Mouse (Mus musculus) splenic B cell, adult 2 months (primary cell): ENCODE results near the gene Dcps.

Source experiments
- DNase-seq: peaks from one replicate; pipeline ENCODE4 v3.0.0-alpha.2; 2011; ENCODE audit warnings: low read depth, low spot score
- H3K27me3 ChIP-seq: 2 replicates; pipeline ENCODE4 v1.6.1; 2012; ENCODE audit warnings: mild to moderate bottlenecking, low read length, moderate library complexity, mixed read lengths; ENCODE audit not compliant: control insufficient read depth, poor library complexity, insufficient read depth, severe bottlenecking
- H3K36me3 ChIP-seq: 2 replicates; pipeline ENCODE4 v1.6.1; 2012; ENCODE audit warnings: mild to moderate bottlenecking, low read length, moderate library complexity, mixed read lengths; ENCODE audit not compliant: control insufficient read depth, poor library complexity, insufficient read depth, severe bottlenecking

The Dcps gene

DNA sequence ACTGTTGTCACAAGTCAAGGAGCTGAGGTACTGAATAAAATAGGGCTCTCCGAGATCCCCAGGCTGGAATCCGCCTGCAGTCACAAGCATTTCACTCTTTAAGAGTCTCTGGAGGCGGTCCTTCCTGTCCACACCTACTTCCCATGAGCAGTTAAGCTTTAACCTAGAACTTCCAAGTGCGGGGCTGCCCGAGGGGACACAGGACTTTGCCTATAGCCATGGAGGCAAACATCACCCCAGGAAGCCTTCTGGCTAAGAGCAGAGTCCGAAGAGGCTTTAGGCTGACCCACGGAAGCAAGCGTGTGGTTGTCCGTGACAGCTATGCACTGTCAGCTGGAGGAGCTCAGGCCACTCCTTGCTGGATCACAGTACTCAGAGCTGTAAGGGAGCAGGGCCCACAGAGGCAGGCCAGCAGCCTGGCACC lies 46.9 kb downstream of the Dcps start:
- no peak for DNase-seq
- no peaks in the 10 kb centered on the region for H3K27me3 ChIP-seq

DNA sequence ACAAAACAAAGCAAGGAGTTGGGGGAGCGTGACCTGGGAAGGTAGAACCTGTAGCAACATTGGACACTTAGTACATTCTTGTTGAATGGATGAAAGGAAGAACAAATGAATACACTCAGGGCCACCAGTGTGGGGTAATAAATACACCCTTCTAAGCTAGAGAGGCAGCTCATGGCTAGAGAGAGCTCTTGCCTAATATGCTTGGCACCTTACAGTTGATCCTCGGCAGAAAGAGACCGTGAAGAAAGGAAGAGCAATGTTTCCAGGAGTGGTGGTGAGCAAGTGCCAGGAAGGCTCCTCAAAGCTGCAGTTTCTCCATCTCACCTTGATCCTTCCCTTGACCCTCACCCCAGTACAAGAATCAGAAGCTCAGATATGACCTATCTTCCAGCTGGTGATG lies 47.3 kb downstream of the Dcps start:
- no peaks in the 10 kb centered on the region; the same call in 1 of the 2 replicates for H3K36me3 ChIP-seq
- H3K27me3 ChIP-seq: no peaks in the 10 kb centered on the region
- DNase-seq: no peak

More for the DNA sequence above, 46.9 kb downstream of the Dcps start:
- H3K36me3 ChIP-seq: no peaks in the 10 kb centered on the region; the same call in 1 of the 2 replicates

DNA sequence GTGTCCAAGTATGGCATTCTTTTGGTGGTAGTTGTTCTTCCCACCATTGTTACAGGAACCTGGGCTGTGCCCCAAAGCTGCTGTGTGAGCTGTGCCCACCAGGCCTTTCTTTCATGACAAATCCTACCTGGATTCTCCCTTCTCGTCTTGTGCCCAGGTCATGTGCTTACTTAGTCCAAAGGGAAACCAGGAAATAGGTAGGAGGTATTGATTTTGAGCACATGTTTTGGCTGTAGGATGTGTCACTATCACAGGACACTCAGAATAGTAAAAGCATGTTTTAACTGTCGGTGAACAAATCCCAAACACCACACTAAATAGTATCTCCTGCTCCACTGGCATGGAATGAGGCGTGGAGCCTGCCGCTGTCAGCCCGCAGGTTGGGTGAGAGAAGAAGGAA lies 48.3 kb downstream of the Dcps start:
- DNase-seq: no peak
- H3K36me3 ChIP-seq: no peaks in the 10 kb centered on the region; the same call in 1 of the 2 replicates
- H3K27me3 ChIP-seq: no peaks in the 10 kb centered on the region

DNA sequence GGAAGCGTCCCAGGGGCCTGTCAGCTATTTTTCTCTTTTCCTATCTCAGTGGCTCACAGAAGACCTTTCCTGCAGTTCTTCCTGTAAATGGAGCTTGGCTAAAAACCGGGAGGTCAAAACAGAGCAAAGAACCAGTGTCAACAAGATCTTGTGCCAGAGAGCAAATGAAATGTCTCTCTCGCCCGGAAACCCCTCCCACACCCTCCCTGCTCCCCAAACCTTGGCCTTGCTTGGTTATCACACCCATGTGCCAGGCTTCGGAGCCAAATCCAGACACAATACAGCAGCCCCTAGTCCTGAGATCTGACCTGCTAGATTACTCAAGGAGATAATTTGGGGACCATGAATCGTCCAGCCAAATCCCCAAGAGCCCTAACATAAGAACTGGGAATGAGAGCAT lies 48.7 kb downstream of the Dcps start:
- no peaks in the 10 kb centered on the region; the same call in 1 of the 2 replicates for H3K36me3 ChIP-seq
- DNase-seq: no peak

DNA sequence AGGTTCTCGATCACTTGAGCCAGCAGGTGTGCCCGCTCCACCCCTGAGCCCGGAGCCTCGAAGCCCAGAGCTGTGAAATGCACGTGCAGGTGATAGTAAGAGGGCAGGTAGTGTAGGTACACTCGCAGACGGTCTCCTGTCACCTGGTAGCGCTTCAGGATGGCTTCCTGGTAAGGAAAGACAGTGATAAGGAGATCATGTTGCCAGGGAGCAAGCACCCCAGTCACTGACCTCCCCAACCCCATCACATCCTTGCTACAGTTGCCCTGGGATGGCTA lies 51.2 kb downstream of the Dcps start:
- DNase-seq: no peak
- H3K27me3 ChIP-seq: no peaks in the 10 kb centered on the region
- no peaks in the 10 kb centered on the region; the same call in 1 of the 2 replicates for H3K36me3 ChIP-seq

More for the DNA sequence above, 48.7 kb downstream of the Dcps start:
- no peaks in the 10 kb centered on the region for H3K27me3 ChIP-seq

DNA sequence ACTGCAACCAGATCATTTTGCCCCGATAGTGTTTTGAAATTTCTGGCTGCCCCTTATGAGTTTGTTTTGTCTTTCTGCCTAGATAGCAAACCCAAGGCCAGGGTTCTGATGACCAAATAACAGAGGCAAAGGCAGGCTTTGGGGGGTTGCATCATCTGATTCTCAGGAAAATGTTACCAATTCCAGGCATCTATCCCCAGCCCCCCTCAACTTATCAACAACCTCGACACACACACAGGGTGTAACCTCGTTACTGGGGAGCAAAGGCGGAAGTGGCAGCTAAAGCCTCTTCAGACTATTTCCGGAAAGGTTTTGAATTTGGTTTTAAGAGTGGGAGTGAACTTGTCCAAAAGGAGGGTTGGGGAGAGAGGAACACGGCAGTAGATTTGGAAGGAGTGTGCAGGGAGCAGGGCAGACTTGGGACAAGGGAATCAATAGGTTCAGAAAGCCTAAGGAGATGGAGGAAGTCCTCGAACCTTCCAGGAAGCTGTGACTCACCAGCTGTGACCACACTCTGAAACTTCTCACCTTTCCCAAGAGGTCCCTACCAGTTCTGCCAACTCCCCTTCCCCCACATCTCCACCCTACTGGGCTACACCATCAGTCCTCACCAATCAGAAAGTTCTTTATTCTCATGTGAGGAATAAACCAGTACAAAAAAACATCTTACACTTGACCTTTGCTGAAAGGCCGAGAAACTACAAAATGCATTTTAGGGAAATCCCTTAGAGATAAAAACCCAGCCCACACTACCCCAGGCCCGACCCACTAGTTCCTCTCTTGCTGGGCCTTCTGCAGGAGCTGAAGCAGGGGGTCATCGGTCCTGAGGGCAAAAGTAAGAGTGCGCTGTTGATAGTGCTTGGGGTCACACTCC lies 51.8 kb downstream of the Dcps start:
- no peaks in the 10 kb centered on the region for H3K27me3 ChIP-seq
- peak; percentile 31 for DNase-seq
- H3K36me3 ChIP-seq: no peaks in the 10 kb centered on the region; the same call in 1 of the 2 replicates

DNA sequence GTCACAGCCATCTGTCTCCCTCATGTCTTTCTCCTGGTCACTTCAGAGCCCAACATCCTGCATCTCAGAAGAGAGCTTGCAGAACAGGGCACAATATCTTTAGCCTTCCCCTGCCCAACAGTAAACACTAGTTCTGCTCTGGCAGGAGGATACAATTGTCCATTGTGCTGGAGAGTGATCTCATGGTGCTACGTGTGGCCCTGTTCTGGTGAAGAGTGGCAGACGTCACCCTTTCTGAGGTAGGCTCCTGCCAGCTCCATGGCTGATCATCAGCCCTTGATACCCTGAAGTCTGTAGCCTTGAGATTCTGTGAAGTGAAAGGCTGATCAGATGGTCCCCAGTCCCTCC lies 52.4 kb downstream of the Dcps start:
- Histone ChIP-seq H3K27me3 (no peaks in the 10 kb centered on the region), H3K36me3 (no peaks in the 10 kb centered on the region)
- DNase-seq: no peak

DNA sequence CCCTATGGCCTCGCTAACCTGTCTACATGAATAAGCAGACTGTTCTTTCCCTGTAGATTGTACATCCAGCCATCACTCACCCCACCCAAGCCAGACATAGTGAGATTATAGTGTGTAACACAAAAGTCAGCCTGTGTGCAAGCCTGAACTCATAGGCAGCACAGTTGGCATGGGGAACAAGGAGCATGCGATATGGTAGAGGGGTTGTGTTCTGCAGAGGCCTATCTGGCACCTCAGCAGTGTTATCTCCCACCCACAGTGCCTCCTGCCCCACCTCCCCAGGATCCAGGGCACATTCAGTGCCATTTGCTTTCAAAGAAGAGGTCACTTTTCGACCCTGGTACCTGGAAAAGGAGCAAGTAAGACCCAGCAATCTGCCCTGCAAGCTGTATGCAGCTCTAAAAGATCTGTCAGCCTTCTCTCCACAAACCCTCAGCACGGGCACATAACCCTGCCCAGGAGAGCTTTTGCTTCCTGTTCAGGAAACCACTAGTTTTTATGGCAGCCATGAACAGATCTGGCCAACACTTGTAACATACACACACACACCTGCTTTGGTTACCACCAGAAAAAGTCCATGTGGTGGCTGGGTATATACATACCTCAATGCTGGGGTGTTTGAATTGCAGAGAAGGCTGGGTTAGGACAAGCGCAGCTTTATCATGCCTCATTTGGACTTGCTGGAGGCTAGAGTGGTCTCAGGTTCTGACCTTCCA lies 53.2 kb downstream of the Dcps start:
- Histone ChIP-seq H3K36me3 (no peaks in the 10 kb centered on the region), H3K27me3 (no peaks in the 10 kb centered on the region)
- no peak for DNase-seq

DNA sequence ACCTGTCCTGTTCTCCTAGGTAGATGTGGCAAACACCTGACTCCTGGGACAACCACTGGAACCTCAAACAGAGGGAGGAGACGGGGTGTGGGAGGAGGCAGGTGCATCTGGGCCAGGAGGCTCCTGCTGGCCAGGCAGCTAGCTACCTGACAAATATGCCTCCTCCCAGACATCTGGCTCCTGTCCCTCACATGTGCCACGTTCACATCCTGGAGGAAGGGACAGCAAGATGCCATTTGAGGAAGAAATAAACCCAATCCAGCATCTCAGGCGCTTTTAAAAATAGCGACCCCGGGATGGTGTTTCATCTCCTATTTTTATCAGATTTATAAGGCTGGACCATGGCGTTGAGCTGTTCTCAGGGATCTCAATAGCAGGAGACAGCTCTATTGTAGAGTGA lies 56.7 kb downstream of the Dcps start, which contains the start of gene St3gal4:
Gene St3gal4 (minus strand): TSS at position 101 of the 400 bp plus-strand sequence.
- H3K27me3 ChIP-seq: no peaks in the 10 kb centered on the region
- H3K36me3 ChIP-seq: no peaks in the 10 kb centered on the region
- no peak for DNase-seq

DNA sequence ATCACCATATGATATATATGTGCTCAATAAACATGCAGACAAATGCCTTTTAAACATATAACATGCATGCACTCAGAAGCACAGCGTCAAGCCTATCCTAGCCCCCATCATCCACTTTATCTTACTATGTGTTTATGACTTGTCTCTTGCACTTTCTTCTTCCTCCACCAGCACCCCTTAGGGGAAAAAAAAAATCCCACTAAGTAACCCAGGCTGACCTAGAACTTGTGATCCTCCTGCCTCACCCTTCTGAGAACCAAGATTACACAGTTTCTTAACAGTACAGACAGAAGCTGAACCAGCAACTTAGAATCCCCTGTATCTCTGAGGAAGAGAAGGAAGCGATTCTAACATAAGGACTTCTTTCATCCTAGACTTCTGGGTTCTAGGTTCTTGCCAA lies 57.3 kb downstream of the Dcps start:
- Histone ChIP-seq H3K36me3 (no peaks in the 10 kb centered on the region), H3K27me3 (no peaks in the 10 kb centered on the region)
- DNase-seq: no peak

DNA sequence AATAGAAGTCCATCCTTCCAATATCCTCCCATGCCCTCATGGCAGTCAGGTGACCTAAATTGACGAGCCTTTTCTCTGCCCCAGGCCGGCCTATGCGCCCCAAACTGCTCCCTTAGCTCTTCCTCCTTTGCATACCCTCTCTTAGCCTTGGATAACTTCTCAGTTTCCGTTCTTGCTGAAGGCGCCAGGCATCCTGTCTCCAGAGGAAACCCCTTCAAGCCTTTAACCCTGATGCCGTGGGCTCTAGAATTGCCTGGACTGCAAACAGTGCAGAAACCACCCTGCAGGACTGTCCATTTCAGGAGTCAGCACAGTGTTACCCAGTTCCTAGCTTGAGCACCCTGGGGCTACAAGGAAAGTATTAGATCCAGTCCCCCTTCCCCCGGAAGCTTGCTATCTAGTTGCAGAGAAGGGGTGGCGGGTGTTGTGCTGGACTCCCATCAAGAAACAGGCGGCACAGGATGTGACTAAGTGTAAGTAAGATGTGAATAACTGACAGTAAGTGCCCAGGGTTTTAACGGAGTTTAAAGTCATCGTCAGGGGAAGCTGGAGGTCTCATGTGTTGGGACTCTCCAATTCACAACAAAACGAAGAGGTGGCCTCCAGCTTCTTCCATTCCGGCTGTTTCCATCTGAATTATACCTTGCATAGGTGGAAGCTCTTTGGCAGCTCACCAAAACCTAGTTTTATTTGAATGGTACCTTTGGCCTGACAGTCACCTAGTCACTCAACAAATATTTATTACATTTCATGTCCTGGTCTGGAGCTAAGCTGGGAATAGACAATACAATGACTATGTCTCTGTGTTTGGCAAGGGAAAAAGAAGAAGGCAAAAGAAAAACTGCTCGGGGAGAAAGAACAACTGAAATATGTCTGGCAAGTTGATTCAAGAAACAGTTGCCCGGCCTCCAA lies 58.2 kb downstream of the Dcps start:
- H3K36me3 ChIP-seq: no peaks in the 10 kb centered on the region
- no peaks in the 10 kb centered on the region for H3K27me3 ChIP-seq
- DNase-seq: peak; percentile 15

DNA sequence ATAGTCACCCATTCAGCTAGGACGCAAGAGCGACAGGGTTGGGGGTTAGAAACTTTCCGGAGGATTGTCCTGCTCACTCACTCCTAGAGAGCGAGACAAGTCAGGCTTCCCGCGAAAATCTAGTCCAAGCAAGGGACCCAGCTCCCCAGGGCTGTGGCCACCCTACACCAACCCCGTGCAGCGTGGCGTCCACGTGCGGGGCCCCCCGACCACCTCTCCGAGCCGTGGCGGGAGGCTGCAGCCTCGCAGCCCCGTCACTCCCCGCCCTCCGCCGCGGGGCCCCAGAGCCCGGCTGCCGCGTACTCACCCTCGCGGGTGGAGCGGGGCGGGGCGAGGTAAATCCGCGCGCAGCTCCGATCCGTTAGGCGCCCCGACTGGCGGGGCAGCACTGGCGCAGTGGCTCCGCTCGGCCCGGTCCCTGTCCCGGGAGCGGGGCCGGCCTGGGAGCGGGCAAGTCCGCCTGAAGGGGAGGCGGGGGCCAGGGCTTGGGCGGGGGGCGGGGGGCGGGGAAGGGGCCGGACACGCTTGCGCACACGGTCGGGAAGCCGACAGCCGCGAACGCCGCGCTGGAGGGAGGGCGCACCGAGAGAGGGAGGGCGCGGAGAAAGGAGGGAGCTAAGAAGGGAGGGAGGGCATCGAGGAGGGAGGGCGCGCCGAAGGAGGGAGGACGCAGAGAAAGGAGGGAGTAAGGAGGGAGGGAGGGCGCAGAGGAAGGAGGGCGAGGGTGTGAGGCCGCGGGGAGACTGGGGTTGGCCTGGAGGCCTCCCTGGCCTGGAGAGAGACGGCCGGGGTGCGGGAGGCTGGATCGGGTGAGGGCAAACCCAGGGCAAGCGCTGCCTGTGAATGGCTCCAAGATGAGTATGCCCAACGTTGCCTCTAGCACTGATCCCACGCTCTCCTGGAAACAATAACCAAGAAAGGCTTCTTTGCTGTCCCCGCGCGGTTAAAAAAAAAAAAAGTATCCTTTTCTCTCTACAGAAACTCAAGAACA lies 59.2 kb downstream of the Dcps start:
- no peaks in the 10 kb centered on the region for H3K36me3 ChIP-seq
- H3K27me3 ChIP-seq: no peaks in the 10 kb centered on the region
- DNase-seq: peak; percentile 66

DNA sequence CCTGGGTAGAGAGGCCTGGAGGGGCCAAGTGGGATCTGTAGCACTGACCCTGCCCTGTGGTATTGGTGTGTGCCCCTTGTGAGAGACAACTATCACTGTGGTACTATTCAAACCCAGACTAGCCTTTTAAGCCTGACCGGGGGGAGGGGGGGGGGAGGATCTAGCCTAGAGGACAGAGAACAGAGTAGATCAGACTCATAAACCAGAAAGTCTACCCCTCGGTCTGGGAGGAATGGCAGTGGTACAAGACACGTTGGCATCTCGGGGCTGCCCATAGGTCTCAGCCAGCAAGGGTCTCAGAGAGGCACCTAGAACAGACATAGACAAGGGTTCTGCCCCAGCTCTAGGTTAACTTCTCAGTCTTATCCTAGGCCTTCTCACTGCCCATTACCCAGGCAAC lies 60.1 kb downstream of the Dcps start:
- Histone ChIP-seq H3K27me3 (no peaks in the 10 kb centered on the region), H3K36me3 (no peaks in the 10 kb centered on the region)
- DNase-seq: no peak

DNA sequence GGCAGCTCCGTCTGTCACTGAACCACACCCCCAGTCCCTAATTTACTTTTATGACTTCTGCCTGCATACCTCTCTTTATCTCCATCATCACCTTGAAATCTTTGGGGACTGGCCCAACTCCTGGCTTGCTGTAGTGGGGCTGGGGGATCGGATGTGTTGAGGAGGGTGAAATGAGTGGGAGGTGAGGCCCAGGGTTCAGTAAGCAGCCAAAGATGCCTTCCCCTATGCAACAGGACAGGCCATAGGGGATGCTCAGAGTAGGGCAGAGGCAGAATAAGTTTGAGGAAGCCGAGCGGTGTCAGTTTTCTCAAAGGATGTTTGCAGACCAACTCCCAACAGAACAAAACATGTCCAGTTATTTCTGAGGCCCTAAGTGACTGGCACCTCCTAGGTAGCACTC lies 60.6 kb downstream of the Dcps start:
- Histone ChIP-seq H3K36me3 (no peaks in the 10 kb centered on the region), H3K27me3 (no peaks in the 10 kb centered on the region)
- DNase-seq: no peak
